In the genomic region with DNA sequence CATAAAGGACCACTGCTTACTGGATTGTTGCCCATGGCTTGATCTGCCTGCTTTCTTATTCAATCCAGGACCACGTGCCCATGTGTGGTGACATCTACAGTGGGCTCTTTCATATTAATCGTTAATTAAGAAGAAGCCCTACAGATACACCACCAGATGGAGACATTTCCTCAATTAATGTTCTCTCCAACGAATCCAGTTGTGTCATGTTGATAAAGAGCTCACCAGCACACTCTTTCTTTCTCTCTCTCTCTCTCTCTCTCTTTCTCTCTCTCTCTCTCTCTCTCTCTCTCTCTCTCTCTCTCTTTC, we compare ENCODE assay signal across 10 mouse cellular contexts. TPM values are rescaled to one million over a fixed set of nuclear protein-coding genes. Genes with fewer than 3 reads are reported as not detected.
A peak's percentile ranks its signal among the peaks of the same experiment; 100 is the strongest.
DNase-seq lines count a peak whose midpoint lies in the region; ATAC-seq and TF ChIP-seq lines count a peak whose summit lies in the region.
"Had no signal": no experiment of that assay in that cellular context is flagged by ENCODE, and none has a peak within 500 bp of the region (broad histone marks: within the 10 kb centered on the region; RNA-seq: fewer than 3 reads in every experiment).

No protein-coding gene starts in this region.

- H3K4me1 ChIP-seq in MEL (ENCODE audit: control insufficient read depth in 1 of 2, insufficient read depth in 2 of 2, low read length in 2 of 2) = no peaks in the 10 kb centered on the region
- H3K4me1 ChIP-seq in hindbrain, embryonic 15.5 days (replicated peaks) = peaks cover 17% of the 10 kb centered on the region

- peak; percentile 35 for DNase-seq in layer of hippocampus, adult 11-12 months (ENCODE audit: low spot score)
- DNase-seq in layer of hippocampus, postnatal 25 days (ENCODE audit: extremely low spot score in 1 of 2, low spot score in 1 of 2) = no peak
- peak; percentile 73 for DNase-seq in MEL (ENCODE audit: low read depth, low spot score)
- DNase-seq in gastrocnemius, postnatal 36 days = no peak

- no peak overlapping the region for H3K4me3 ChIP-seq in MEL (ENCODE audit: control insufficient read depth in 1 of 2, insufficient read depth in 1 of 2, low read depth in 2 of 2, low read length in 2 of 2)
- H3K4me3 ChIP-seq in hindbrain, embryonic 15.5 days = peak overlapping the region; percentile 13; the same call in 1 of the 2 replicates
- H3K4me3 ChIP-seq in myocyte = no peak overlapping the region

- H3K4me2 ChIP-seq in hindbrain, embryonic 15.5 days = peak overlapping the region; percentile 51
- H3K4me2 ChIP-seq in myocyte (ENCODE audit: low read depth) = peak overlapping the region; percentile 71

- H3K36me3 ChIP-seq in MEL (ENCODE audit: control insufficient read depth in 1 of 2, insufficient read depth in 2 of 2, low read length in 2 of 2) = peaks cover 0 to 4% of the 10 kb centered on the region in 2 experiments; a peak in 2 of 4 replicates
- H3K36me3 ChIP-seq in hindbrain, embryonic 15.5 days = no peaks in the 10 kb centered on the region
- no peaks in the 10 kb centered on the region for H3K36me3 ChIP-seq in myocyte (ENCODE audit: control insufficient read depth, insufficient read depth)

- intact Hi-C loops in gastrocnemius, postnatal 36 days (cut with DNase I) = loop anchor here (2.0 to 10.0 kb wide), 3 partner anchors 286 to 1336 kb away; no protein-coding TSS in a partner anchor

- H3K9me3 ChIP-seq in MEL (replicated peaks; ENCODE audit: insufficient read depth, low read length) = no peaks in the 10 kb centered on the region
- H3K9me3 ChIP-seq in hindbrain, embryonic 15.5 days = no peaks in the 10 kb centered on the region

- H3K9ac ChIP-seq in MEL (ENCODE audit: control insufficient read depth, low read depth, low read length, poor library complexity, severe bottlenecking) = 0 out of 2 replicates have a peak overlapping the region, but pooled peaks have one; percentile 18
- H3K9ac ChIP-seq in hindbrain, embryonic 15.5 days = peak overlapping the region; percentile 23; the same call in 1 of the 2 replicates

- no peak for TF ChIP-seq EP300 in MEL (IDR thresholded peaks at IDR 0.05; ENCODE audit: low read depth in 1 of 2, low read length in 2 of 2)

- no peak overlapping the region for H3K27ac ChIP-seq in MEL (ENCODE audit: control insufficient read depth, low read depth, low read length)
- peak overlapping the region; percentile 36 for H3K27ac ChIP-seq in hindbrain, embryonic 15.5 days (replicated peaks)

- TF ChIP-seq CTCF in MEL (IDR thresholded peaks at IDR 0.05 in 2 of 3, conservative IDR thresholded peaks at IDR 0.05 in 1 of 3; ENCODE audit: control insufficient read depth in 1 of 3, insufficient read depth in 1 of 3, low read depth in 2 of 3, low read length in 3 of 3, poor library complexity in 1 of 3, severe bottlenecking in 1 of 3) = peak in 2 of 3 experiments; percentile 24 to 70; a peak in 3 of 6 replicates

- H3ac ChIP-seq in myocyte (ENCODE audit: control insufficient read depth, insufficient read length) = no peak overlapping the region

- peak; percentile 93 for ATAC-seq in common myeloid progenitor, adult 5-6 weeks (replicated peaks; ENCODE audit: low read depth, poor library complexity, severe bottlenecking)
- peak; percentile 88 for ATAC-seq in hindbrain, embryonic 15.5 days (ENCODE audit: low FRiP score, low read depth)
- no peak for ATAC-seq in activated CD4-positive, CD25-positive, alpha-beta regulatory T cell, adult 4 months

- TF ChIP-seq POLR2A in MEL (IDR thresholded peaks at IDR 0.05; ENCODE audit: control insufficient read depth in 1 of 2, insufficient read depth in 1 of 2, low read depth in 1 of 2, low read length in 2 of 2, poor library complexity in 1 of 2) (no peak), myocyte (IDR thresholded peaks at IDR 0.05; ENCODE audit: insufficient read length, low read depth) (no peak)

- H3K27me3 ChIP-seq in MEL (ENCODE audit: control insufficient read depth in 1 of 2, insufficient read depth in 2 of 2, low read length in 2 of 2) (no peaks in the 10 kb centered on the region), myocyte (ENCODE audit: control insufficient read depth, insufficient read depth, insufficient read length) (no peaks in the 10 kb centered on the region)
- H3K27me3 ChIP-seq in hindbrain, embryonic 15.5 days = no peaks in the 10 kb centered on the region

- H3K79me2 ChIP-seq in MEL (ENCODE audit: control insufficient read depth, insufficient read depth, low read length, poor library complexity) (no peaks in the 10 kb centered on the region), myocyte (ENCODE audit: control insufficient read depth, insufficient read depth) (no peaks in the 10 kb centered on the region)

- 0% methylated on average over 3 of the region's 3 CpGs for WGBS in hindbrain, embryonic 15.5 days

- TF ChIP-seq RAD21 in MEL (IDR thresholded peaks at IDR 0.05; ENCODE audit: low read depth, low read length) = peak; percentile 79

TF ChIP-seq in MEL, 35 proteins besides CTCF, POLR2A, EP300 and RAD21:
- TF ChIP-seq MAX (IDR thresholded peaks at IDR 0.05; ENCODE audit: low read length) (peak; percentile 72), USF1 (IDR thresholded peaks at IDR 0.05; ENCODE audit: low read depth, low read length) (peak; percentile 66), BHLHE40 (IDR thresholded peaks at IDR 0.05; ENCODE audit: borderline replicate concordance, low read depth, low read length) (0 out of 2 replicates have a peak, but pooled peaks have one; percentile 19), HCFC1 (IDR thresholded peaks at IDR 0.05; ENCODE audit: low read depth, low read length) (no peak), USF2 (IDR thresholded peaks at IDR 0.05; ENCODE audit: borderline replicate concordance in 1 of 2, insufficient read depth in 1 of 2, low read depth in 1 of 2, low read length in 2 of 2) (no peak), POLR2AphosphoS2 (IDR thresholded peaks at IDR 0.05; ENCODE audit: low read length) (no peak), ZC3H11A (IDR thresholded peaks at IDR 0.05; ENCODE audit: low read depth, low read length) (peak; percentile 84), NRF1 (IDR thresholded peaks at IDR 0.05; ENCODE audit: insufficient read depth, low read depth, low read length, poor library complexity, severe bottlenecking) (no peak), ZNF384 (IDR thresholded peaks at IDR 0.05; ENCODE audit: low read depth, low read length) (no peak), MAFK (IDR thresholded peaks at IDR 0.05; ENCODE audit: borderline replicate concordance, low read depth, low read length) (no peak), SMC3 (IDR thresholded peaks at IDR 0.05; ENCODE audit: low read depth, low read length) (peak; percentile 85)

TF ChIP-seq in myocyte, 11 proteins besides CTCF, POLR2A, EP300 and RAD21:
- TF ChIP-seq USF1 (IDR thresholded peaks at IDR 0.05; ENCODE audit: low read depth) (peak; percentile 70), TCF12 (IDR thresholded peaks at IDR 0.05; ENCODE audit: insufficient read depth, poor library complexity, severe bottlenecking) (no peak)

RNA-seq across cellular contexts. Expression of gene Dytn, which starts 17.9 kb away (rescaled TPM):
- total RNA-seq in layer of hippocampus, postnatal 25 days (2021) = not detected
- not detected in 2 replicates for total RNA-seq in MEL (2012; rRNA removed)
- polyA plus RNA-seq in MEL (2012; ENCODE audit: insufficient read depth in 1 of 2, insufficient read length in 2 of 2, low read depth in 1 of 2, low replicate concordance in 2 of 2, missing spikeins in 1 of 2) (not detected), myocyte (2012; fragmentation: generic; extraction: Trizol) (not detected)
- total RNA-seq in common myeloid progenitor, adult 5-6 weeks (2017) = not detected in 2 replicates
- 0.10 and 0.29 TPM in 2 replicates for polyA plus RNA-seq in hindbrain, embryonic 15.5 days (2015; fragmentation: Nextera tagmentation; extraction: Ambion mirVana)
- total RNA-seq in gastrocnemius, postnatal 36 days (2021) = not detected
- polyA plus RNA-seq in activated CD4-positive, CD25-positive, alpha-beta regulatory T cell, adult 4 months (2017; shearing (Covaris generic)) = not detected
- polyA plus RNA-seq: gonadal fat pad, adult 2 months; spleen, adult 2 months had no signal

RNA-seq across cellular contexts. Expression of gene Gm39653, which starts 53.0 kb away (rescaled TPM):
- total RNA-seq in layer of hippocampus, postnatal 25 days (2021) = not detected
- not detected in 2 replicates for total RNA-seq in MEL (2012; rRNA removed)
- polyA plus RNA-seq in MEL (2012; ENCODE audit: insufficient read depth in 1 of 2, insufficient read length in 2 of 2, low read depth in 1 of 2, low replicate concordance in 2 of 2, missing spikeins in 1 of 2) (not detected), myocyte (2012; fragmentation: generic; extraction: Trizol) (not detected)
- total RNA-seq in common myeloid progenitor, adult 5-6 weeks (2017) = not detected in 2 replicates
- not detected in 2 replicates for polyA plus RNA-seq in hindbrain, embryonic 15.5 days (2015; fragmentation: Nextera tagmentation; extraction: Ambion mirVana)
- total RNA-seq in gastrocnemius, postnatal 36 days (2021) = not detected
- not detected for polyA plus RNA-seq in activated CD4-positive, CD25-positive, alpha-beta regulatory T cell, adult 4 months (2017; shearing (Covaris generic))
- polyA plus RNA-seq: gonadal fat pad, adult 2 months; spleen, adult 2 months had no signal

Comparison
In these comparisons a context has a peak if more than half of its experiments do, and no peak if none do; other contexts are left out.
1. DNase-seq: peak in layer of hippocampus, adult 11-12 months (single experiment) and MEL (single experiment); none in layer of hippocampus, postnatal 25 days (0 of 2) and gastrocnemius, postnatal 36 days (0 of 2).